Mouse (Mus musculus) MEL (cell line): Measurements from ENCODE around the gene B9d1.

Source experiments
- CHD1 ChIP-seq: IDR thresholded peaks from 2 replicates; pipeline ENCODE4 v1.6.1; 2012; ENCODE audit warnings: low read depth, mild to moderate bottlenecking, inconsistent platforms, low read length, improper control_type of control experiment
- CTCF ChIP-seq, 3 experiments: IDR thresholded peaks in 2 of 3; conservative IDR thresholded peaks in 1 of 3; 2 replicates each; pipeline ENCODE4 v1.5.1; 2011 to 2012; ENCODE audit warnings: low read length in 3 of 3, low read depth in 2 of 3, mild to moderate bottlenecking in 2 of 3, improper control_type of control experiment in 1 of 3, inconsistent platforms in 1 of 3, mixed read lengths in 1 of 3, moderate library complexity in 1 of 3; ENCODE audit not compliant: control insufficient read depth in 1 of 3, insufficient read depth in 1 of 3, poor library complexity in 1 of 3, severe bottlenecking in 1 of 3
- GABPA ChIP-seq: IDR thresholded peaks from 2 replicates; pipeline ENCODE4 v1.6.1; 2012; ENCODE audit warnings: low read depth, mild to moderate bottlenecking, inconsistent platforms, low read length, improper control_type of control experiment, moderate library complexity
- MAX ChIP-seq: IDR thresholded peaks from 2 replicates; pipeline ENCODE4 v1.6.1; 2011; ENCODE audit warnings: low read length, improper control_type of control experiment
- POLR2A ChIP-seq, 2 experiments: IDR thresholded peaks; 2 replicates each; pipeline ENCODE4 v1.6.1; 2011 to 2012; ENCODE audit warnings: low read length in 2 of 2, mild to moderate bottlenecking in 2 of 2, control low read depth in 1 of 2, improper control_type of control experiment in 1 of 2, low read depth in 1 of 2, moderate library complexity in 1 of 2; ENCODE audit not compliant: control insufficient read depth in 1 of 2, insufficient read depth in 1 of 2, poor library complexity in 1 of 2
- RCOR1 ChIP-seq: IDR thresholded peaks from 2 replicates; pipeline ENCODE4 v1.6.1; 2012; ENCODE audit warnings: low read depth, mild to moderate bottlenecking, inconsistent platforms, low read length, improper control_type of control experiment
- UBTF ChIP-seq: IDR thresholded peaks from 2 replicates; pipeline ENCODE4 v1.6.1; 2012; ENCODE audit warnings: low read depth, mild to moderate bottlenecking, inconsistent platforms, low read length, improper control_type of control experiment, moderate library complexity, borderline replicate concordance; ENCODE audit not compliant: insufficient read depth

- no peak for TF ChIP-seq POLR2A (IDR thresholded peaks at IDR 0.05; ENCODE audit: control insufficient read depth in 1 of 2, insufficient read depth in 1 of 2, low read depth in 1 of 2, low read length in 2 of 2, poor library complexity in 1 of 2)
- no peak for TF ChIP-seq MAX
- TF ChIP-seq CTCF (IDR thresholded peaks at IDR 0.05 in 2 of 3, conservative IDR thresholded peaks at IDR 0.05 in 1 of 3; ENCODE audit: control insufficient read depth in 1 of 3, insufficient read depth in 1 of 3, low read depth in 2 of 3, low read length in 3 of 3, poor library complexity in 1 of 3, severe bottlenecking in 1 of 3): no peak
- no peak for TF ChIP-seq RCOR1
- no peak for TF ChIP-seq GABPA
- TF ChIP-seq UBTF: no peak
- TF ChIP-seq CHD1: no peak
Measured at GRCm38 (mm10) chr11:61489874-61490273, 15.1 kb upstream of the B9d1 start.
